Mouse (Mus musculus): ENCODE results near the gene Fam187b.
A peak's percentile ranks its signal among the peaks of the same experiment; 100 is the strongest.
"Not testable (repeated sequence)": the region's sequence is repeated elsewhere in the genome, so short reads cannot be mapped to it uniquely, and the experiment has no call there.

Fam187b gene

DNA sequence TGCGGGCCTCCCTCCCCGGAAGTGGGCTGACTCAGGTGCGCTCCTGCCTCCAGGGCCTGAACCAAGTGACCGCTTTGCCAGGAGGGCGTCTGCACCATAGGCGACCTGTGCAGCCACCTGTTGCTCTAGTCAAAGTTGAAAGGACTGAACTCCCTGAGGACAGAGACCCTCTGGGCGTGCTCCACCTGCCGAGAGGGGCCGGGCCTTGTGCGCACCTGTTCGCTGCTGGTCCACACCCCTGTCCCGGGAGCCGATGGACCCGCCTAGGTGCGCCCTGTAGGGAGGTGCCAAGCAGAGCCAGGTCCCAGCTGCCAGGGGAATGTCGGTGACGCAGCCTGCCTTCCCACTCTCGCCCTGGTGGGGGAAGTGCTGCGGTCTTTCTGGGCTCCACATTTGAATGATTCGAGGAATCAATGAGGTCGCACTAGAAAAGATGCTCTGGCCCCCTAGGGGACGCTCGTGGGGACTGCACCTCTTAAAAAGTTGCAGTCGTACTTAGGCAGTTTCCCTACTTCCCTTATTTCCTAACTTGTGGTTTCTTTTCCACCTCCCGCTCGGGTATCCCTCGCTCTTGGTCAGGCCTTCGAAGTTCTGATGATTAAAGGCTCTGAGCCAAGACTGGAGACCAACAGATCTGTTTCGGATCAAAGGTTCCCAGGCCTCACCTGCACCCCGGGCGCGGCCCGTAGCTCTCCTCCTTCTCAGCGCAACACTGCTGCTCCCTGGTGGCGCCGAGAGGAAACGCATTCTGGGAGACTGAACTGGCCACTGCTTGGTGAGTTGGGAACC lies at the start of gene Fam187b:
Fam187b (plus strand) TSS at position 290 of the 789 bp plus-strand sequence.
- DNase-seq (ENCODE audit: low spot score), result peak; percentile 94

DNA sequence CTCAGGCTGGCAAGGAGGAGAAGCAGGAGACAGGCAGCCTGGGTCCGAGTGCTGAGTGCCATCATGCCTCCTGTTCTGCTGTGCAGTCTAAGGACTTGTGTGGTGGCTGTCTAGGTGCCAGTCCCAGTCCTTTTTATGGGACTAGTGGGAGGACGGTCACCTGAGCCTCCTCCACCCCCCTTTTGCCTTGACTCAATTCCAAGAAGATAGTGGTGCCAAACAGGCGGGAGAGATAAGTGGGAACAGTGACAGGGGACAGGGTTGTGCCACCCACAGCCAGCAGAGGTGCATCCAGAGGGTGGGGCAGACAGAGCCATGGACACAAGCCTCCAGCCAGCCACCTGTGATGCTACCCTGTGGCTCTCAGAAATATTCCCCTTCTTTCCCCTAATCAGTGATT lies 49.5 kb upstream of the Fam187b start:
- no peak for DNase-seq (ENCODE audit: low spot score)

DNA sequence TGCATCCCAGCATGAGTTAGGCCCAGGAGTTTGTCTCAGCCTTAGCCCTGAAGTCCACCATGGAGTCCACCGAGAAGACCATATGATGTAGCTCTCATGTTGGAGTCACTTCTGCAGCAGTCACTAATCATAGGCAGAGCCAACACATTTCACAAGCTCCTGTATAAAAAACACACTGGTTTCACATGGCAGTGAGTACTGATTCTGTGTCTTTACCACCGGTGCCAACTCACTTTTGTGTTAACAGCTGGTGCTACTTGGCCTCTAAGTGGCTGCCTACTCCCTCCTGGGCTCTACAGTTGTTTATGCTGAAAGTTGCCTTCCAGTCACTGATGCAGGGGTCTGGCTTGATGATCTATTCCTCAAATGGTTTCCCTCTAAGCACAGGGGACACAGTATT lies 49.0 kb upstream of the Fam187b start, which contains the start of gene Hamp2:
Hamp2 (minus strand) TSS at position 101 of the 400 bp plus-strand sequence.
- DNase-seq (ENCODE audit: low spot score), result not testable (repeated sequence)

DNA sequence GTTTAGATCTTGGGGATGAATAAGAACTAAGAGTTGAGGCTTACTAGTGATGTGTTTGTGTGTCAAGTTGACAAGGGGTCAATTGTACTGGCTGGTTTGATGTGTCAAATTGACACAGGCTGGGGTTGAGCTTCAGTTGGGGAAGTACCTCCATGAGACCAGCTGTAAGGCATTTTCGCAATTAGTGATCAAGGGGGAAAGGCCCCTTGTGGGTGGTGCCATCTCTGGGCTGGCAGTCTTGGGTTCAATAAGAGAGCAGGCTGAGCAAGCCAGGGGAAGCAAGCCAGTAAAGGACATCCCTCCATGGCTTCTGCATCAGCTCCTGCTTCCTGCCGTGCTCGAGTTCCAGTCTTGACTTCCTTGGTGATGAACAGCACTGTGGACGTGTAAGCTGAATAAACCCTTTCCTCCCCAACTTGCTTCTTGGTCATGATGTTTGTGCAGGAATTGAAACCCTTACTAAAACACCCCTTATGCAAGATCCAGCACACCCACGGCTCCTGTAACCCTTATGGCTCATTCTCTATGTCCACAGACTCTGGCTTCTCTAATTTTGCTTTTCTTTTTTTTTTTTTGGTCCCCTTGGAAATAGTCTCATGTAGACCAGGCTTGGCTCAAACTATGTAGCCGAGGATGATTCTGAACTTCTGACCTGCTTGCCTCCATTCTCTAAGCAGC lies 38.0 kb upstream of the Fam187b start:
- DNase-seq (ENCODE audit: low spot score), result not testable (repeated sequence)

DNA sequence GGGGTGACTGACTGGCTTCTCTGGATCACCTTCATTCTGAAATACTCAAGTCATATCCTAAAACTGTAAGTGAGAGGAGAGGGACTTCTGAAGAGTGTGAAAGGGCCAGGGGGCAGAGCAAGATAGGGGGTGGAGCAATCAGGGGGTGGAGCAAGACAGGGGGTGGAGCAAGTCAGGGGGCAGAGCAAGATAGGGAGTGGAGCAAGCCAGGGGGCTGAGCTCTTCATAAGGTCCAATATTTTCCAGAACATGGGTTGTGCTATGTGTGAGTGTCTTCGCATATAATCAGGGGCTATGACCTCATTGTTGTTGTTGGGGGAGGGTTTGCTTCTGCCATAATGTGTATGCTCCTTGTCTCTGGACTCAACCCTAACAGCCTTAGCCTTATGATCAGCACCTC lies 33.5 kb upstream of the Fam187b start:
- DNase-seq (ENCODE audit: low spot score), result not testable (repeated sequence)

DNA sequence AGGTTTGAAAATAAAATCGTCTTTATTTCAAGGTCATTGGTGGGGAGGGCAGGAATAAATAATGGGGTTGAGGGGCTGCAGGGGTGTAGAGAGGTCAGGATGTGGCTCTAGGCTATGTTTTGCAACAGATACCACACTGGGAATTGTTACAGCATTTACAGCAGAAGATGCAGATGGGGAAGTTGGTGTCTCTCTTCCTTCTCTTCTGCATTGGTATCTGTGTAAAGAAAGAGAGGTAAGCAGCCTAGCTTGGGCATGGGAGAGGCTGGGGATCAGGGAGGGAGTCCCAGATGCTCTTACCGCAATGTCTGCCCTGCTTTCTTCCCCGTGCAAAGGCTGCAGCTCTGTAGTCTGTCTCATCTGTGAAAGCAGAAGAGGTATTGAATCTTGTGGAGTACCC lies 31.2 kb upstream of the Fam187b start:
- not testable (repeated sequence) for DNase-seq (ENCODE audit: low spot score)

DNA sequence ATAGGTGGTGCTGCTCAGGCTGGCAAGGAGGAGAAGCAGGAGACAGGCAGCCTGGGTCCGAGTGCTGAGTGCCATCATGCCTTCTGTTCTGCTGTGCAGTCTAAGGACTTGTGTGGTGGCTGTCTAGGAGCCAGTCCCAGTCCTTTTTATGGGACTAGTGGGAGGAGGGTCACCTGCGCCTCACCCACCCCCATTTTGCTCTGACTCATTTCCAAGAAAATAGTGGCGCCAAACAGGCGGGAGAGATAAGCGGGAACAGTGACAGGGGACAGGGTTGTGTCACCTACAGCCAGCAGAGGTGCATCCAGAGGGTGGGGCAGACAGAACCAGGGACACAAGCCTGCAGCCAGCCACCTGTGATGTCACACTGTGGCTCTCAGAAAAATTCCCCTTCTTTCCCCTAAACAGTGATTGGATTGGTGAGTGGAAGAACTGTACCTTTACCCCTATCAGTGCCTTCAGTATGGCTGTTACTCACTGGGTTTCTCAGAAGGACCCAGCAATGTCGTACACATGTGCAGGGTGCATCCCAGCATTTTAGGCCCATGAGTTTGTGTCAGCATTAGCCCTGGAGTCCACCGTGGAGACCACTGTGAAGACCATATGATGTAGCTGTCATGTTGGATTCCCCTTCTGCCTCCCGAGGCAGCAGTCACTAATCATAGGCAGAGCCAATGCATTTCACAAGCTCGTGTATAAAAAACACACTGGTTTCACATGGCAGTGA lies 29.5 kb upstream of the Fam187b start, which contains the start of gene Hamp:
Hamp (minus strand) TSS at position 124 of the 727 bp plus-strand sequence.
- DNase-seq (ENCODE audit: low spot score), result no peak

DNA sequence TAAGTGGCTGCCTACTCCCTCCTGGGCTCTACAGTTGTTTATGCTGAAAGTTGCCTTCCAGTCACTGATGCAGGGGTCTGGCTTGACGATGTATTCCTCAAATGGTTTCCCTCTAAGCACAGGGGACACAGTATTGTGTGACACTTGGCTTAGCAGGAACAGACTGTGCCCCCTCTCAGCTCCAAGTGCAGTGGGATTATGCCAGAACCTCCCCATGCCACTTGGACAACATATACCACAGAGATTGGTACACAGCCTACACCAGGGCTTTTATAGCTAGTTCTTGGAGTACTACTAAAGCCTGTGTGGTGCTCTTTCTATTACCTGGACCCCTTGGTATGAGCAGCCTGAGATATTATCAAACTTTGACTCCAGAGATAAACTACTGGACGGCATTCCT lies 28.9 kb upstream of the Fam187b start:
- not testable (repeated sequence) for DNase-seq (ENCODE audit: low spot score)

DNA sequence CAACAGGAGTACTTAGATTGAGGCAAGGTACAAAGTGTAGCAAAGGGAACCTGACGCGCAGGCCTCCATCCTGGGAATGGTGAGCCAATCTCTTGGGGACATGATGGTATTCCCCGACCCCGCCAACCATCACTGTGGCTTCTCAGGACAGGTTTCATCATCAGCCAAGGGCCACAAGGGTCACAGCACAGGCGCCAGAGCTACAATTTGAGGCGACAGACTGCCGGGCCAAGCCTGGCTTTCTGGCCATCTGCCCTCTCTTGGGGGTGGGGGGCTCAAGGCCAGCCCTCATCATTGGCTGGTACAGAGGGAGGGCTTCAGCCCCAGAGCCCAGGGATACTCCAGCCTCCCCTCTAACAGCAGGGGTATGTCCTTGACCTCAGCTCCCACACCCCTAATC lies 28.1 kb upstream of the Fam187b start:
- DNase-seq (ENCODE audit: low spot score), result not testable (repeated sequence)

DNA sequence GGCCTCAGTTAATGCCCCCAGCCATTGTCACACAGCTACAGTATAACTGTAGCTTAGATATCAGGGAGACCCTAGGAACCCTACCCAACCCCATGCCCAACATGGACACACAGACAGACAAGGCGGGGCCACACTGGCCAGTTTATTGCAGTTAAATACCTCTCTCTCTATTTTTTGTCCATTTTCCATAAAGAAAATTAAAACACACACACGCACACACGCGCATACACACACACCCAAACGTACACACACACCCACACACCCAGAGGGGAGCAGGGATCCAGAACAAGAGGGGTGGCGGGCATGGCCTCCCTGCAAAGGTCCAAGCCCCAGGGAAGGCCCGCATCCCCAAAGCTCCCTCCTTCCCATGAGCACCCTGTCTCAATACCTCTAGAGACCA lies 27.7 kb upstream of the Fam187b start:
- DNase-seq (ENCODE audit: low spot score), result no peak

DNA sequence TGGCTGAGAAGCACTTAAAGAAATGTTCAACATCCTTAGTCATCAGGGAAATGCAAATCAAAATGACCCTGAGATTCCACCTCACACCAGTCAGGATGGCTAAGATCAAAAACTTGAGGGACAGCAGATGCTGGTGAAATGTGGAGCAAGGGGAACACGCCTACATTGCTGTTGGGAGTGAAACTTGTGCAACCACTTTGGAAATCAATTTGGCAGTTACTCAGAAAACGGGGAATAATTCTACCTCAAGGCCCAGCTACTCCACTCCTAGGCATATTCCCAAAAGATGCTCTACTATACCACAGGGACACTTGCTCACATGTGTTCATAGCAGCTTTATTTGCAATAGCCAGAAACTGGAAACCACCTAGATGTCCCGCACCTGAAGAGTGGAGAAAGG lies 23.7 kb upstream of the Fam187b start:
- not testable (repeated sequence) for DNase-seq (ENCODE audit: low spot score)

DNA sequence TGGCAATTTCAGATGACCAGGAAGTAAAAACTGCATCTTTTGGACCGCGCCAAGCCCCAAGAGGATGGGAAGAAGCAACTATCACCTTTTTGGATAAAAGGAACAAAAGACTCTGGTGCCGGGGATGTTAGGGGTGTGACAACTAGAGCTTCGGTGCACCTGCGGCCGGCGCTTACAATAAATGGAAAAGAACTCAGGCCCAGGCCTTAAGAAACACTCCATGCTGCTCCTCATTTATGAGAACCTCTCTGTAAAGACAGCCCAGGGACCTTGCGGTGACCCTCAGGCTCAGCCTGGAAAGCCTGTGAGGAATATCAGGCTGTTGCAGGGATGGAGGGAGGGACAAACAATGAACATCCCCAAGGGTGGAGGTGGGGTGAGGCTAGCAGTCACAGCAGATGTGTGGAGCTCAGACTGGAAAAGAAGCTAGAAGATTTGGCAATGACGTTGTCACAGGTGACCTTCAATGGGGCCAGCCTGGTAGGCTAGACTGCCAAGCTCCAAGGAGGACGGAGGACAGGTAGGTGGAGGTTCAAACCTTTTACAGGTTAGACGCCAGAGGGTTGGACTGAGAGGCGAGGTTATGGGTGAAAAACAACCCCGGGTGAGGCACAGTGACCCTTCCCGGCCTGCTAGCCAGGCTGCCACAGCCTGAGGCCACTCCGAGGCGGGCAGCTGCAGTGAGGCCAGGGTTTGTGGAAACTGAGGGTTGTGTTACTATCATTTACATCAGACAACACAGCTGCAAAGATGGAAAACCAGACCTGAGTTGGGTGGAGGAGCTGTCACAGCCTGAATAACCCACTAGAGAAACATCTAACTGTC lies 20.9 kb upstream of the Fam187b start:
- DNase-seq (ENCODE audit: low spot score), result no peak

DNA sequence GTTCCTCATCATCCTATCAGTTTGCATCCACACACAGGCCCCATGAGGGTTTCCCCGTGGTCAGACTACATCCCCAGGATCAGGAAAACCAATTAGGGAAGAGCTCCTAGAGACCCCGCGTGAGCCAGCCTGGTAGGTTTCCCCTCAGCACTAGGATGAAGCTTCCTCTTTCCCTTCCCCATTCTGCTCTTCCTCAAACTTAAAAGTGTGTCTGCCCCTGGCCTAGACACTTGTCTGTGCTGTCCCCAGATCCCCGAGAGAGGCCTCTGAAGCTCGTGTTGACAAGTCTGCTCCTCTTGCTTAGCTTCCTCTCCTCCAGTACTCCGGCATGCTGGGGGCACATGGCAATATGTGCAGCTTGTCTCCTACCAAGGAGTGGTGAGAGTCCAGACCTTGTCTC lies 20.1 kb upstream of the Fam187b start:
- DNase-seq (ENCODE audit: low spot score), result no peak

DNA sequence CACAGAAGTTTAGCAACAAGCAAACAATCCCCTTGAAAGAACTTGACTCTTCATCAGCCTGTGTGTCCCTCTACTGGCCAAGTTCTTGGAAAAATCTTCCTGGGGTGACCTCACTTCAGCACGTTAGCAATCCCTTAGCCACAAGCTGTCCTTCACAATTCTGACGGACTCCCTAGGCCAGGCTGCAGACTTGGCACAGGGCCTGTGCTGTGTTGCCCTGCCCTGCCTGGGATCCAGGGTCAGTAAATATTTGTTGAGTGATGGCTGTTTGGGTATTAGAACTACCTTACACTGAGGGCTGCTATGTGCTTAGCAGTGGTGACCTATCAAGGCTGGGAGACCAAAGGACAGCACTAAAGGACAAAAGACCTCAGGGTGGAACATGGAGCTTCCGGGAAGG lies 19.6 kb upstream of the Fam187b start:
- DNase-seq (ENCODE audit: low spot score), result no peak

DNA sequence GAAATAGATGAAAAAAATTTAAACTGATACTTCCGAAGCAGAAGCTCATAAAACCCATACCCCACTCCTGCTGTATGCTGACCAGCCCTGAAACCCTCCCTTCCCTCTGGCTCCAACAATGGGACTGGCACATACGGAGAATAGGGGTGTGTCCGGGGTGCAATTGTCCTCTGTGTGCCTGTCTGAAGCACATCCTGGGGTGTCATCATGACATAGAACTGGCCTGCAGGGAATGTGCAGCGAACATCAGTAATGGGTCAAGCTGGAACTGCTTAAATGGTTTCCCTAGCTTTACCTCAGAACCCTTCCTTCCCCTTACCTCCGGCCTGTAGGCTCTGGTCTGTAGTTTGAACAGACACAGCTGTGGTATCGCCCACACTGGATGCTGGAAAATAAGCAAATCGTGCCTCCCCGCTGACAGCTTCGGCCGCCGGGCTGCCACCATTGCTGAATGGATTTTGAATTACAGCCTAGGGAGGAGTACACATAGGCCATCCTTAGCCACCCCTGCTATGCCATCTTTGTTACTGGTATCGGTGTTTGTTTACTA lies 18.5 kb upstream of the Fam187b start:
- DNase-seq (ENCODE audit: low spot score), result no peak

DNA sequence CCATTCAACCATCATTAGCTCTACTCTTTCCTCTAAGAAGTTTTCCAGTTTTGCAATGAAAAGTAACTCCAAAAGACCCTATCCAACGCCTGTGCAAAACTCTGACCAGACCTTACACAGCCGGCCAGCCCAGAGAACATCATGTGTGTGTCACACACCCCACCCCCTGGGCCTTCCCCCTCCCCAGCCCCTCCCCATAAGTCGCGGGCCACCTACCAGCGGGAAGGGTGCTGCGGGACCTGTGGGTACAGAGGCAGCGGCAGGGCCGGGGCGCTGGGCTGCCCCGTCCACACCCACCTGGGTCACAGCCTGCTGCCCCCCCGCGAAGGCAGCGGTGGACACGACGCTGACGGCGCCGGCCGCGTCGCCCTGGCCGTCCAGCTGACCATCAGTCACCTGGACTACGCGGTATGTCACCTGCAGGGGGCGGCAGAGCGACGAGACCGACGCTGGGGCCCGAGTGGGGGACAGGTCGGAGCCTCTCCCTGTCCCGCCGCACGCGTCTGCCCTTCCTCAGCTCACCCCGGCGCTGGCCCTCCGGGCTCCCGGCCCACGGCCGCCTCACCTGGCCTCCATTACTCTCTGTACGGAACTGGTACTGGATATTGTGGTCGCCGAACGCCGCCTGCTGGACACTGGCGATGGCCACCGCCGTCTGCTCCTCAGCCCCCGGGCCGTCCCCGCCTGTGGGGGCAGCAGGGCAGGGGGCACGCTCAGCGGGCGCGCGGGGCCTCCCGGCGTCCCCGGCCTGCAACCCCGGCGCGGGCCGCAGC lies 17.8 kb upstream of the Fam187b start:
- peak; percentile 95 for DNase-seq (ENCODE audit: low spot score)

DNA sequence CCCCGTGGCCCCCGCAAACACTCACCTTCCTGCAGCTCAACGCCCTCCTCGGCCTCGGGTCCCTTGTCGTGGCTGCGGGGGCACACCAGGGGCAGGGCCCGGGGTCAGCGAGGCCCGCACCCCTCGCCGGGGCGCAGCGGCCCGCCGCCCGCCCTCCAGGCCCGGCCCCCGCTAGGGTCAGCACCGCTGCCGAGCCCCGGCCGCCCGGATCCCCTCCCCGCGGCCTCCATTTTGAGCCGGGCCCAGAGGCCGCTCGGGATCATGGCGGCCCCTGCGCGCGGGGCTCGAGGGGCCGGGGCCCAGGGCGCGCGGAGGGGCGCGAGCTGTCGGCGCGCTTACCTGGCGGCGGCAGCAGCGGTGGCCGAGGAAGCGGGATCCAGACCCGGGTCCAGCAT lies 17.2 kb upstream of the Fam187b start:
- DNase-seq (ENCODE audit: low spot score), result peak; percentile 24

DNA sequence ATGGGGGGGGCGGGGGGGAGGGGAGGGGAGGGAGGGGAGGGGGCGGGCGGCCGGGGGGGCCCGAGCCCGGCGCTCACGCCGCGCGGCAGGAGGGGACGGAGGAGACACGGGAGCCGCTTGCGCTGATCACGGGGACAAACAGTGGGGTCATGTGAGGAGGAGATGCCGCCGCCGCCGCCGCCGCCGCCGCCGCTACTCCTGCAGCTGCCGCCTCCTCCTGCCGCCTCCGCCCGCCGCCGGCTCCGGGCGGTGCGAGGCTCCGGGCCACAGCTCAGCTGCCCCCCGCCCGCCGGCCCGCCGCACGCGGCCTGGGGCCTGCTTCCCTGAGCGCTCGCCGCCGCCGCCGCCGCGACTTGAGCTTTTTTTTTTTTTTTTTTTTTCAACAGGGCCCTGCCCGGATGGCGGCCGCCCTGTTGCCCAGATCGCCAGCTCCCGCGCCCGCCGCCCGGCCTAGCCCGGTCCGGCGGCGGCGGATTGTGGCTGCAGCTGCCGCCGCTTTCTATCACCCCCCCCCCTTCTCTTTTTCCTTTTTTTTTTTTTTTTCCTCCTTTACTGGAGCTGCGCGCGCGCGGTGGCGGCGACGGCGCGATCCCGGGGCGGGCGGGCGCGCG lies 16.7 kb upstream of the Fam187b start, which contains the start of gene Usf2:
Usf2 (minus strand) TSS at position 48 of the 611 bp plus-strand sequence.
- peak; percentile 86 for DNase-seq (ENCODE audit: low spot score)

DNA sequence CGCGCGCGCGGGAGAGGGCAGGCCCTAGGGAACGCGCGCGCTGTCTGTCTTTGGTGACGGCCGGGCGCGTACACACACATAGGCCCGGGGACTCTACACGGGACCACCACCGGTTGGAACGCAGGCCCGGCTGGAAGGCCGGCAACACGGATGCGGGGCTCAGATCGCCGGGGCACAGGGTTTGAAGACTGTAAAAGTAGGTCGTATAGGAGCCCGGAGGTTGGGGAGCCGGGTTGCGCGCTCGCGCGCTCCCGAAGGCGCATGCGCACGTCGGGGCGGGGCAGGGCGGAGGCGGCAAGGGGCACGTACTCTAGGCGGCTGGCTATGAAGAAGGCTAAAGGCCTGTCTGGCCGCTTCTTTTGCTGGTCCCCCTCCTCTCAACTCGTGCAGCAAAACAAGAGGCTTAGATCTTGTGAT lies 16.2 kb upstream of the Fam187b start:
- DNase-seq (ENCODE audit: low spot score), result peak; percentile 86
